Mouse (Mus musculus) urinary bladder, postnatal 25 days (tissue): ENCODE measurements around the gene Kcnj4.
"Not testable (repeated sequence)": the region's sequence is repeated elsewhere in the genome, so short reads cannot be mapped to it uniquely, and the experiment has no call there.

Source experiments
- DNase-seq: peaks from one replicate; pipeline ENCODE4 v3.0.0; 2022; ENCODE audit warnings: low spot score

Gene Kcnj4

GRCm38 (mm10) chr15:79511553-79512320 lies 6.7 kb upstream of the Kcnj4 start:
- peak; percentile 84 for DNase-seq

- DNase-seq = no peak
These were observed 5.4 kb upstream of the Kcnj4 start for GRCm38 (mm10) chr15:79510425-79510824.

GRCm38 (mm10) chr15:79509998-79510397 lies 5.0 kb upstream of the Kcnj4 start:
- DNase-seq = no peak

- DNase-seq = no peak
These were observed 2.2 kb upstream of the Kcnj4 start for GRCm38 (mm10) chr15:79507055-79507828.

- DNase-seq = no peak
These were observed 1.4 kb upstream of the Kcnj4 start for GRCm38 (mm10) chr15:79506460-79506859.

- DNase-seq = peak; percentile 68
These were observed 709 bp upstream of the Kcnj4 start for GRCm38 (mm10) chr15:79505616-79506283.

- no peak for DNase-seq
These were observed 1.6 kb downstream of the Kcnj4 start for GRCm38 (mm10) chr15:79503438-79503837.

GRCm38 (mm10) chr15:79502891-79503341 lies 2.1 kb downstream of the Kcnj4 start:
- DNase-seq = no peak

- no peak for DNase-seq
These were observed 4.9 kb downstream of the Kcnj4 start for GRCm38 (mm10) chr15:79500110-79500509.

- DNase-seq = no peak
These were observed 11.5 kb downstream of the Kcnj4 start for GRCm38 (mm10) chr15:79493527-79493926.

- DNase-seq = no peak
These were observed 15.6 kb downstream of the Kcnj4 start for GRCm38 (mm10) chr15:79489463-79489862.

GRCm38 (mm10) chr15:79481181-79481688 lies 23.8 kb downstream of the Kcnj4 start:
- DNase-seq = no peak

- DNase-seq = no peak
These were observed 27.8 kb downstream of the Kcnj4 start for GRCm38 (mm10) chr15:79477227-79477626.

- DNase-seq = no peak
These were observed 31.2 kb downstream of the Kcnj4 start for GRCm38 (mm10) chr15:79473638-79474355.

- no peak for DNase-seq
These were observed 32.0 kb downstream of the Kcnj4 start for GRCm38 (mm10) chr15:79473042-79473441.

GRCm38 (mm10) chr15:79471095-79471494 lies 33.9 kb downstream of the Kcnj4 start:
- no peak for DNase-seq

GRCm38 (mm10) chr15:79470583-79470982 lies 34.5 kb downstream of the Kcnj4 start:
- no peak for DNase-seq

GRCm38 (mm10) chr15:79469577-79469976 lies 35.5 kb downstream of the Kcnj4 start:
- no peak for DNase-seq

GRCm38 (mm10) chr15:79466601-79467286 lies 38.3 kb downstream of the Kcnj4 start:
- peak; percentile 88 for DNase-seq

GRCm38 (mm10) chr15:79456546-79456945 lies 48.5 kb downstream of the Kcnj4 start:
- DNase-seq = no peak

- not testable (repeated sequence) for DNase-seq
These were observed 48.9 kb downstream of the Kcnj4 start for GRCm38 (mm10) chr15:79456104-79456503.
